Mouse (Mus musculus): ENCODE data around the gene Csk.

Gene Csk

DNA sequence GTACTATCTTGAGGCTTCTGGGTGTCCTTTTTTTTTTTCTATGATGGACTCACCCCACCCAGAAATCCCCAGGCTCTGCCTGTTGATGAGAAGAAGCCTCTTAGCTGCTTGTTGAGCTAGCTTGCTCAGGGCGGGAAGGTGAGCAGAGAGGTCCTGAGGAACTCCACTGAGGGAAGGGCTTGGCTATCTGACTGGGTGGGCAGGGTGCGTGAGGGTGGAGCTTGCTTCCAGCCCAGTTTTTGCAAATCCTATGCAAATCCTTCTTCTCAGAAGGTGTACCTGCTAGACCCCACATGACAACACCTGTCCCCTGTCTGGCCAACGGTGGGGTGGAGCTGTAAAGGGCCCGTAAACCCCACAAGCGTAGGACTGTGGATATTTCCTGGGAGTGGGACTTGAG lies at the start of gene Csk:
Csk (minus strand) TSS at position 349 of the 400 bp plus-strand sequence.
- no peak for DNase-seq (ENCODE audit: low spot score)

GRCm38 (mm10) chr9:57698466-57699150 lies 45.2 kb upstream of the Csk start:
- DNase-seq (ENCODE audit: low spot score), result no peak

GRCm38 (mm10) chr9:57697380-57697779 lies 43.9 kb upstream of the Csk start:
- DNase-seq (ENCODE audit: low spot score), result no peak

GRCm38 (mm10) chr9:57696380-57697285 lies 43.2 kb upstream of the Csk start:
- no peak for DNase-seq (ENCODE audit: low spot score)

GRCm38 (mm10) chr9:57694108-57694507 lies 40.7 kb upstream of the Csk start:
- DNase-seq (ENCODE audit: low spot score), result no peak

DNA sequence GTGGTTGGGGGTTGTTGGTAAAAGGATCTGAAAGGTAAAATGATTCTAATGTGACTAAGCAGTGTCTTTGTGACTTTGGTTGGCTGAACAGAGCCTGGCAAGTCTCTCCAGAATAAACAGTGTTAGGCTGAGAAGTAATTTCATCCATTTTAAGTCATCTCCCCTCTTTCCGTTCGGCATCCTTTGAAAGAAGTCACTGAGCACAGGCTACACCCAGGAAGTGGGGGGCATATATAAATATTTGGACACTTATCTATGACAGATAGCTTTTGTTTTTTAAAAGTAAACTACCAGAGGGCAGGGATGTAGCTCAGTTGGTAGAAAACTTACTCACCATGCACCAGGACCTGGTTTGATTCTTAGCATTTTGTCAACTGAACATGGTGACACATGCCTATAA lies 35.2 kb upstream of the Csk start:
- no peak for DNase-seq (ENCODE audit: low spot score)

- DNase-seq (ENCODE audit: low spot score), result no peak
Measured at GRCm38 (mm10) chr9:57688158-57688557, 34.7 kb upstream of the Csk start.

DNA sequence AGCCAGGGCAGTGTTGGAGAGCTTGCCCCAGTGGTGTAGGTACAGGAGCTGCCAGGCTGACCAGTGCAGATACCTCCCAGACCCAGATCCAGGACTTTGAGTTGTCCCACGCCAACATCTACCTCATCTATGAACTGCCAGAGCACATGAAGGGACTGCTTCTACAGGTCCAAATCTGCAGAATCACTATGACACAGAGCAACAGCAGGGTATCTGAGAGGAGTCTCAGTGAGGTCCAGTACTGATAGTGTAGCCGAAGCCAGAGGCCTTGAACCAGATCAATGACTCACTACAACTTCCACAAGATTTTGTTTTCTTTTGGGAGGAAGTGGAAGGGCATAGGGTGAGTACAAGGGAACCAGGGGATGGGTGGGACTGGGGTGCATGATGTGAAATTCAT lies 34.3 kb upstream of the Csk start, which contains the start of gene Cyp1a1:
Cyp1a1 (plus strand) TSS at position 178 of the 400 bp plus-strand sequence.
- no peak for DNase-seq (ENCODE audit: low spot score)

- no peak for DNase-seq (ENCODE audit: low spot score)
Measured at GRCm38 (mm10) chr9:57686011-57686410, 32.6 kb upstream of the Csk start.

GRCm38 (mm10) chr9:57683520-57683919 lies 30.1 kb upstream of the Csk start, which contains the start of gene Cyp1a2:
TSS of gene Cyp1a2 (minus strand) at chr9:57683703.
- DNase-seq (ENCODE audit: low spot score), result no peak

DNA sequence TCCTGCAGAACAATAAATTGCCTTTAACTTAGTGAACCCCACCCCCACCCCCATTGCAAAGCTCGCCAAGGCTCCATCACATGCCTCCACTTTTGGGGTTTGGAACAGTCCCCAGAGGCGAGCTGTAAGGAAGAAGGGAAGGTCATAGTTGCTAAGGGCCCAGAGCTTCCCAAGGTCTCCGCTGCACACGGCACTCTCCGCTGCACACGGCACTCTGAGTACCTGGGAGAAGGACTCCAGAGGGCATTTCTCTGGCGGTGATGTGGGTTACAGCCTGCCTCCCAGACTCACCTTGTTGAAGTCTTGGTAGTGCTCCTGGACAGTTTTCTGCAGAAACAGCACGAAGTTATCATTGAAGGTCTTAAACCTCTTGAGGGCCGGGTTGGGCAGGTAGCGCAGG lies 28.0 kb upstream of the Csk start:
- DNase-seq (ENCODE audit: low spot score), result no peak

GRCm38 (mm10) chr9:57671500-57671899 lies 18.1 kb upstream of the Csk start:
- no peak for DNase-seq (ENCODE audit: low spot score)

- no peak for DNase-seq (ENCODE audit: low spot score)
Measured at GRCm38 (mm10) chr9:57671037-57671436, 17.6 kb upstream of the Csk start.

DNA sequence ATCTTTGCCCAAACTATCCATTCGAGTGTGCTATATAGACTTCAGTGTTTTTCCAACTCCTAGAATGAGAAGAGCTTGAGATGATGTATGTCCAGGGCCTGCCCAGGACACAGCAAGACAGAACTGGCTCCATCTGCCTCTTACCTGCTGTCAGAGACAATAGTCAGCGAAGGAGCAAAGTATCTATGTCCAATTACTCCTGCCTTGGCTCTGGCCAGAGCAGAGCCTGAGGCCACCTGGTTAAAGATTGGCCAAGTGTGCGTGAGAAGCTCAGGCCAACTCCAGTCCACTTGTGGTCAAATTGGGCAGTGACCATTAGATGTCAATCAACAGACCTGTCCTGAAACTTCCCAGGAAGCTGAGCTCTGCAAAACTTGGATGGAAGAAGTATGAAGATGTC lies 16.1 kb upstream of the Csk start:
- DNase-seq (ENCODE audit: low spot score), result no peak

- DNase-seq (ENCODE audit: low spot score), result no peak
Measured at GRCm38 (mm10) chr9:57668277-57668676, 14.8 kb upstream of the Csk start.

DNA sequence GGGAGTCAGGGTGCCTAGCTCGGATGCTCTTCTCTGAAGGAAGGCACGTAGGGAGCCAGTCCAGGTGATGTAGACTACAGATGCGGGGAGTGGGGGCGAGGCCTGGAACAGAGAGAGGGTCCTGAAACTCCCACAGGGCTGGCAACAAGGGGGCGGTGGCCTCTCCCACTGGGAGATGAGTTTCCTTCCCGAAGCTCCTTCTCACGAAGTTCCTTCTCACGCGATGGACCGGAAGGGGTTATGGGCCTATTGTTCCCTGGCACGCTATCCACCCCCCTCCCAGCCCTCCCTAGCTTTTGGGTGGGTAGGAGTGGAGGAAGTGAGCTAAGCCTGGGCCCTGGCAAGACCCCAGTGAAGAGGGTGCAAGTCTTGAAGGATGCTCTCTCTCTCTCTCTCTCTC lies 14.4 kb upstream of the Csk start:
- no peak for DNase-seq (ENCODE audit: low spot score)

DNA sequence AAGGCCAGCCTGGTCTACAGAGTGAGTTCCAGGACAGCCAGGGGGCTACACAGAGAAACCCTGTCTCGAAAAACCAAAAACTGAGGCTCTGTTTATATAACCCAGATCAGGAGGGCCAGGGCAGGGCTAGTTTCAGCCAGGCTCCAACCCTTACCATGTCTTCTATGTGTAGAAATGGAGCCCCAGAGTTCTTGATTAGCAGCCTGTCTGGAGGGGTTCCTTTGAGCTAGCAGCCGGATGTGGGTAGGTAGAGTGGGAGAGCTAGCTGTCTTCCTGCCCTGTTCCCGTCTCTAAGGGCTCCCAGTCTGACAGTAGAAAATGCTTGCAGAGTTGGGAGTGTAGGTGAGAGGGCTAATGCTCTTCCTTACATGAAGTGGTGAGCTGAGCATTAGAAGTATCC lies 13.7 kb upstream of the Csk start:
- DNase-seq (ENCODE audit: low spot score), result no peak

DNA sequence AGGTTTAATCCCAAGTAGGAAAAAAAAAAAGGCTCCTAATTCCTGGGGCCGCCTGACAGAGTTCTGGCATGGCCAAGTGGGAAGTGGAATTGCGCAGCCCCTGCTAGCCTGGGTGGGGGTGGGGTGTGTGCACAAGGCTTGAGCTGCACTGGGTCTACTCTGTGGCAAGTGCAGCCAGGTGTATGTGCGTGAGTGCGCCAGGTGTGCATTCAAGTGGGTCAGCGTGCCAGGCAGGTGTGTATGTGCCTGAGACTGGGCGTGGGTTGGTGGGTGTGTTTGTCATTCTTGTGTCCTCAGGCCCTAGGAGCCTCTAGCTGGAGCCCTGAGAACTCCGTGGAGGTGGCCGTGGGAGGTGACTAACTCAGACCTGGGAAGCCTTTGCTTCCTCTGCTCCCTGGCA lies 13.1 kb upstream of the Csk start:
- no peak for DNase-seq (ENCODE audit: low spot score)

GRCm38 (mm10) chr9:57664616-57665015 lies 11.2 kb upstream of the Csk start:
- no peak for DNase-seq (ENCODE audit: low spot score)

GRCm38 (mm10) chr9:57661552-57661951 lies 8.1 kb upstream of the Csk start:
- DNase-seq (ENCODE audit: low spot score), result no peak

- DNase-seq (ENCODE audit: low spot score), result no peak
Measured at GRCm38 (mm10) chr9:57660501-57660900, 7.1 kb upstream of the Csk start.

DNA sequence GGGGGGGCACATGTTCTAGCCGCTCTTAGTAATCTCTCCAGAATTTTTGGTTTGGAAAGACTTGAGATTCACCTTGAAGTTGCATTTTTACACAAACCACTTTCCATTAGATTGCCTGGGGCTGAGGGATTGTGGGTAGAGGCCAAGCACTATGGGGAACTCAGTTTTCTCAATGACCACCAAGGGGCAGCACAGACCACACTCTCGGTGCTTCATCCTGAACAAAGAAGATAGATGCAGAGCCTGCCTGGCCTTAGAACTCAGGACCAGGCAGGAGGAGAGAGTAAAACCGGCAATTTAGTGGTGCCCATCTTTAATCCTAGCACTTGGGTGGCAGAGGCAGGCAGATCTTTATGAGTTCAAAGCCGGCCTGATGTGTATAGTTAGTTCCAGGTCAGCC lies 6.3 kb upstream of the Csk start:
- no peak for DNase-seq (ENCODE audit: low spot score)

DNA sequence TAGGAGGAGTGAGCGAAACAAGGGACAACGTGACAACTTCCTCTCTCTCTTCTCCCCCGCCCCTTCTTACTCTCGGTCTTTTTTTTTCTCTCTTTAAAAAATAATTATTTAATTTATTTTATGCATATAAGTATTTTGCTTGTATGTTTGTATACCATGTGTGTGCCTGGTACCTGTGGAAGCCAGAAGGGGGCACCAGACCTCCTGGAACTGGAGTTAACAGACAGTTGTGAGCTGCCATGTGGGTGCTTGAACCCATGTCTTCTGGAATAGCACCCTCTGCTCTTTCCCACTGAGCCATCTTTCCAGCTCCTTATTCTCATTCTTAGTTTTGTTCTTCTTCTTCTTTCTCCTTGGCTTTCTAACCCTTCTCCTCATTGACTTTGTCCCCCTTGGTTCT lies 5.5 kb upstream of the Csk start:
- no peak for DNase-seq (ENCODE audit: low spot score)
